Mouse (Mus musculus) Patski (cell line): ENCODE measurements around the gene Nbr1. TPM values are rescaled to one million over a fixed set of nuclear protein-coding genes. Genes with fewer than 3 reads are reported as not detected.
"Not testable (repeated sequence)": the region's sequence is repeated elsewhere in the genome, so short reads cannot be mapped to it uniquely, and the experiment has no call there.

Experiments
- ATAC-seq: fragments of 100-300 bp; one replicate; pipeline ENCODE4 v1.8.0; 2021
- CTCF ChIA-PET: fragments of 350-600 bp; sonication (Branson Sonifier 250); formaldehyde crosslinking; loops from one replicate; lab custom pipeline; 2022; ENCODE audit warnings: inconsistent platforms; lab: Charles Lee
- POLR2A ChIA-PET: fragments of 350-600 bp; sonication (Branson Sonifier 250); formaldehyde crosslinking; loops from one replicate; lab custom pipeline; 2022; ENCODE audit warnings: antibody characterized with exemption, inconsistent platforms; lab: Charles Lee
- DNase-seq: peaks from one replicate; pipeline ENCODE4 v3.0.0-alpha.2; 2011; ENCODE audit warnings: low read depth, low spot score
- H3K27me3 ChIP-seq: fragments of 371-371 bp; one replicate; pipeline ENCODE4 v1.5.1; 2021
- CTCF ChIP-seq: fragments of 100-300 bp; IDR thresholded peaks from one replicate; pipeline ENCODE4 v1.5.1; 2021
- in situ Hi-C: fragments of 300-500 bp; cut with MboI; formaldehyde crosslinking; loops from 3 replicates; pipeline ENCODE4 v1.11.1; 2018; ENCODE audit warnings: low pct_unique_long_range_greater_than_20kb, mixed read lengths
- polyA plus RNA-seq: library from polyadenylated mRNA; unstranded; gene quantifications from one replicate; pipeline ENCODE4 v1.2.3, GENCODE M21; 2021

The Nbr1 gene
- polyA plus RNA-seq, 1 experiment from 2014 or later: 120 TPM

DNA sequence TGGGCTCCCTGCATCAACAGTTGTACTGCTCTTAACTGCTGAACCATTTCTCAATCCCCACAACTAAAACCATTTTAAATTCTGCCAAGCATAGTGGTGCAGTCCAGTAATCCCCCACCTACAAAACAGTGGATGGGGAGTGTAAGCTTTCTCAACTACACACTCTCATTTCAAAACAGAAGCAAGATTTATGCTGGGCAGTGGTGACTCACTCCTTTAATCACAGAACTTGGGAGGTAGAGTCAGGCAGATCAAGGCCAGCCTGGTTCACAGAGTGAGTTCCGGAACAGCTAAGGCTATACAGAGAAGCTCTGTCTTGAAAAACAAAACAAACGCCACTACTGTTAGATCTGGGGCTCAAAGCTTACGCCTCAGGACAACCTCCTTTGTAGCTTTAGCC is 66.6 kb downstream of the Nbr1 start:
- ATAC-seq: no peak
- POLR2A ChIA-PET: interaction anchor here (0.8 kb wide), 1 partner anchor 15 kb away, joined by 7 read pairs; no protein-coding TSS in a partner anchor
- TF ChIP-seq CTCF: no peak
- in situ Hi-C loops: no loop called here
- CTCF ChIA-PET: no interaction called here
- peaks cover 6% of the 10 kb centered on the region for H3K27me3 ChIP-seq
- DNase-seq: no peak

DNA sequence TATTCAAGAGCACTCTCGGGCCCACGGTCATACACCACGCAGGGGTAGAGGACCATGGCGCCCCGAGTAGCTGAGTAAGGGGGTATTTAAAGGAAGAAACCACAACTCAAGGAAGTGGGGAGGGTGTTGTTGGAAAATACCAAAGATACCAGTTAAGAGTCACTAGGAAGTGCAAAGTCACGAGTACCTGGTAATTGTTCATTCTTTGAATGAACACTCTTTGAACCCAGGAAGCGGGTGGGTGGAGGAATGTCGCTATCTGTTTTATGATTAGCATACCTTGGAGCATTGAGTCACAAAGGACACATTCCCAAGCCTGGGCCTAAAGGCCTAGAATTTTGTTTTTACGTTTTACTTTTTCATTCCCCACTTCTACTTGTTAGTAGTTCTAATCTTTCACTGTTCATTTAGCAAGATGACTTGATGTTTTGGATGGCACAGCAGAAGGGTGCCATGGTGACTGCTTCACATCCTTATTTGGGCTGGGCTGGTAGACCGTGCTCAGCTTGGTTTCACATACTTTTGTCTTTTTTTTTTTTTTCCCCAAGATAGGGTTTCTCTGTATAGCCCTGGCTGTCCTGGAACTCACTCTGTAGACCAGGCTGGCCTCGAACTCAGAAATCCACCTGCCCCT is 68.2 kb downstream of the Nbr1 start:
- ATAC-seq, in situ Hi-C loops, H3K27me3 ChIP-seq, CTCF ChIA-PET, POLR2A ChIA-PET, DNase-seq: not testable (repeated sequence)

DNA sequence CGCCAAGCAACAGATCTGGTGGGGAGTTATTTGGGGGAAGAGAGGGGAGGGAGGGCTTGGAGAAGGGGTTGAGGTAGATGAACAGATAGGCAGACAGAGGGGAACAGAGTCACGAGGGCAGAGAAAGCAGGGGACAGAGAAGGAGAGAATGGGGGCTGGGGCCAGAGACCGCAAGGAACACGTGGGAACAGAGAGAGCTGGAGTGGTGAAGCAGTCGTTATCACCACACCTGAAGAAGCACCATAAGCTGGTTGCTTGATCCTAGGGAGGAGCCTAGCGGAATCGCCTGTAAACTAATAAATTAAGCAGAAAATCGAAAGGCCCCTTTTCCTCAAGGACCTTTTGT is 74.7 kb downstream of the Nbr1 start:
- DNase-seq: no peak
- POLR2A ChIA-PET: interaction anchor here (0.6 to 0.9 kb wide), 2 partner anchors 11 to 61 kb away, joined by 3 read pairs; no protein-coding TSS in a partner anchor
- no peak for TF ChIP-seq CTCF
- no peaks in the 10 kb centered on the region for H3K27me3 ChIP-seq
- in situ Hi-C loops: no loop called here
- no peak for ATAC-seq
- CTCF ChIA-PET: no interaction called here

DNA sequence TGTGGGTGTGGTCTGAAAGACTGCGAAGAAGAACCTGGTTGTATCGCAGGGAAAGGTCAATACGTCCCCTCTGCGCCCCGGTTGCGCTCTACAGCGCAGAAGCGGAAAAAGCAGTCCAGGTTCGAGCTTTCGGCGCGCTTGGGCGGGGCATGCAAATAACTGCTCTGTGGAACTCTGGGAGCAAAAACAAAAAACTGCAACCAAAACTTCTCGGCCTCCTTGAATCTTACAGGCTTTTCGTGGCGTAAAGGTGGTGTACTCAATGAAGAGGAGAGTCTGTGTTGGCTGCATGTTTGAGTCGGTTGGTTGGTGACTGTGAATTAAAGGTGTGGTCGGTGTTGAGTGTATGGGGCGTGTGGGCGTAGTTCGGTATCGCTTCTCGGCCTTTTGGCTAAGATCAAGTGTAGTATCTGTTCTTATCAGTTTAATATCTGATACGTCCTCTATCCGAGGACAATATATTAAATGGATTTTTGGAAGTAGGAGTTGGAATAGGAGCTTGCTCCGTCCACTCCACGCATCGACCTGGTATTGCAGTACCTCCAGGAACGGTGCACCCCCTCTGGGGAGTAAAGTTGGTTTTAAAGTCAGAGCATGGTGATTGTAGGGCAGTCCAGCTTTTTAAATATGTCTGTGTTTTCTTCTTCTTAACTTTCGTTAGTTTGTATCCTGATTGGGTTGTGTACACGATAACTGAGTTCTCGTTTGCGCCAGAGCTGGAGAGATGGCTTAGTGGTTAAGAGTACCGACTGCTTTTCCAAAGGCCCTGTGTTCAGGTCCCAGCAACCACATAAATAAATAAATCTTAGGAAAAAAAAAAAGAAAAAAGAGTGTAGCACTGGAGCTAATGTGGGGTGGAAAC is 75.3 kb downstream of the Nbr1 start, which contains the start of gene Rdm1:
Gene Rdm1, plus strand, starts transcription at position 201 of the 862 bp plus-strand sequence.
- POLR2A ChIA-PET: interaction anchor here (0.6 to 1.0 kb wide), 4 partner anchors 11 to 106 kb away, joined by 3 read pairs; partner anchors contain the start of gene Dhx8
- DNase-seq (peak; percentile 50), ATAC-seq (peak; percentile 52)
- H3K27me3 ChIP-seq: no peaks in the 10 kb centered on the region
- in situ Hi-C loops: no loop called here
- TF ChIP-seq CTCF: no peak
- CTCF ChIA-PET: interaction anchor here (1.3 kb wide), 1 partner anchor 13 kb away, joined by 5 read pairs; no protein-coding TSS in a partner anchor

DNA sequence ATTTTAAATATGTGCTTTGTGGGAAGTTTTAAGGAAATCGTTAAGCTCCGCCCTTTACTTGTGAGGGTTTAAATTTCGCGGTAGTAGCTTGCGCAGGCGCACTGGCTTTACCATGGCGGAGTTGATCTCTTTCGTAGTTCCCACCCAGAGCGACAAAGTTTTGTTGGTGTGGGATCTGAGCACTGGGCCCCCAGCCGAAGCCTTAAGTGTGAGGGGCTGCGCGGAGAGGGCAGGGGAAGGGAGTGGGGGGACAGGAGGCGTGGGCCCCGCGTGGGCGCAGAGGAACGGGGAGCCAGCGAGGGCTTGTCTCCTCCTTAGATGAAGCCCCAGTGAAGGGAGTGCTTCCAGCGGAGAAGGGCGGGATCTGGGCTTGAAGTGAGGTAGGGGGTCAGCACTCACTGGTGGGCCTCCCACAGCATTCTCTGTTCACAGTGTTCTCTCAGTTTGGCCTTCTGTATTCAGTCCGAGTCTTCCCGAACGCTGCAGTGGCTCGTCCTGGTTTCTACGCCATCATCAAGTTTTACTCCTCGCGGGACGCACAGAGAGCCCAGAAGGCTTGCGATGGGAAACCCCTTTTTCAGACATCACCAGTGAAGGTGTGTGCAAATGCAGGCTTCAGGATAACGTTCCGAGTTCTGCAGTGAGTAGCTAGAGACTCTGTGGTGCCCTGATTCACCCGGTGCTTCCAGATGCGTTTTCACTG is 76.1 kb downstream of the Nbr1 start:
- in situ Hi-C loops: no loop called here
- ATAC-seq (peak; percentile 36), DNase-seq (peak; percentile 75)
- POLR2A ChIA-PET: interaction anchor here (0.6 to 1.0 kb wide), 2 partner anchors 12 to 105 kb away, joined by 3 read pairs; partner anchors contain the start of gene Dhx8
- TF ChIP-seq CTCF: no peak
- no peaks in the 10 kb centered on the region for H3K27me3 ChIP-seq
- CTCF ChIA-PET: interaction anchor here (1.3 kb wide), 1 partner anchor 12 kb away, joined by 5 read pairs; no protein-coding TSS in a partner anchor

DNA sequence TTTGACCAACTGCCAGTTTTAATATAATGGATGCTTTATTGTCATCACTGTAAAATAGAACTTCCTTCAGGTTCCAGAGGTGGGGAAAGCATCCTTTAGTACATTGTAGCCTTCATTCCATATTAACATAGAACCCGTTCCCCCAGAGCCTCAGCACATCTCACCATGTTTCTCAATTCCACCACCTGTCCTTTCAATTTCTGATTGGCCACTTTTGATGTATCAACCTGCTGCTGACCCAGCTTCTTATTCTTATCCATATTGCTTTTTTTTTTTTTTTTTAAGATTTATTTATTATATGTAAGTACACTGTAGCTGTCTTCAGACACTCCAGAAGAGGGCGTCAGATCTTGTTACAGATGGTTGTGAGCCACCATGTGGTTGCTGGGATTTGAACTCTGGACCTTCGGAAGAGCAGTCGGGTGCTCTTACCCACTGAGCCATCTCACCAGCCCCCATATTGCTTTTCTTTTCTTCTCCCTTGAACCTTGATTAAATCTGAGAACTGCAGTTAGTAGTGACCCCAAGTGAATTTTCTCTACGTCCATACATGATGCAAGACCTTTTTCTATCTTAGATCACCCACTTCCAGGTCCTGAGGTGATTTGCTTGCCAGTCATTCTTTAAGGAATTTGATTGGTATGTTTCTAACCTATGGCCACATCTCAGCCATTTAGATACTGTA is 76.9 kb downstream of the Nbr1 start:
- DNase-seq, ATAC-seq, in situ Hi-C loops, H3K27me3 ChIP-seq, CTCF ChIA-PET, POLR2A ChIA-PET: not testable (repeated sequence)

Other genes starting within 250 kb of the Nbr1 start
- 203 TPM for gene Becn1, start 249.9 kb upstream of the Nbr1 start, polyA plus RNA-seq
- 101 TPM for gene Psme3, start 235.9 kb upstream of the Nbr1 start, polyA plus RNA-seq
- gene Aoc2, start 227.1 kb upstream of the Nbr1 start, polyA plus RNA-seq: 2.3 TPM
- gene Aoc3, start 221.5 kb upstream of the Nbr1 start, polyA plus RNA-seq: 0.04 TPM
- gene G6pc, start 184.6 kb upstream of the Nbr1 start, polyA plus RNA-seq: not detected
- 47.2 TPM for gene Aarsd1, start 134.5 kb upstream of the Nbr1 start, polyA plus RNA-seq
- gene Gm27029, start 127.4 kb upstream of the Nbr1 start, polyA plus RNA-seq: 7.6 TPM
- gene Rundc1, start 127.1 kb upstream of the Nbr1 start, polyA plus RNA-seq: 26.1 TPM
- 28.1 TPM for gene Ptges3l, start 126.8 kb upstream of the Nbr1 start, polyA plus RNA-seq
- 391 TPM for gene Rpl27, start 109.9 kb upstream of the Nbr1 start, polyA plus RNA-seq
- gene Ifi35, start 103.7 kb upstream of the Nbr1 start, polyA plus RNA-seq: 39.5 TPM
- gene Rnd2, start 87.2 kb upstream of the Nbr1 start, polyA plus RNA-seq: 22.6 TPM
- gene Vat1, start 85.9 kb upstream of the Nbr1 start, polyA plus RNA-seq: 202 TPM
- 9.4 TPM for gene Brca1, start 194 bp upstream of the Nbr1 start, polyA plus RNA-seq
- gene Tmem106a, start 30.1 kb downstream of the Nbr1 start, polyA plus RNA-seq: 12.5 TPM
- not detected for gene Gm11634, start 47.1 kb downstream of the Nbr1 start, polyA plus RNA-seq
- gene Rdm1, start 75.0 kb downstream of the Nbr1 start, polyA plus RNA-seq: 18.0 TPM
- gene Arl4d, start 113.4 kb downstream of the Nbr1 start, polyA plus RNA-seq: 9.7 TPM
- gene Dhx8, start 180.8 kb downstream of the Nbr1 start, polyA plus RNA-seq: 24.8 TPM
- gene Etv4, start 233.2 kb downstream of the Nbr1 start, polyA plus RNA-seq: 51.2 TPM